Mouse (Mus musculus) layer of hippocampus, adult 8-10 months (tissue): ENCODE results near the gene Fbxo42. TPM values are rescaled to one million over a fixed set of nuclear protein-coding genes. Genes with fewer than 3 reads are reported as not detected.
A peak's percentile ranks its signal among the peaks of the same experiment; 100 is the strongest.

Experiments
- DNase-seq, 2 experiments: peaks; one replicate each; pipeline ENCODE4 v3.0.0; 2022; ENCODE audit warnings: low spot score in 2 of 2
- total RNA-seq, 4 experiments: library from RNA; stranded (reverse); gene quantifications; 2 replicates each; pipeline ENCODE4 v1.2.4; 2022

The Fbxo42 gene
- total RNA-seq, result 10 to 100 TPM; 22.3 to 24.1 (median 23.5) TPM

- DNase-seq, result peak; percentile 82 to 92
Measured at GRCm38 (mm10) chr4:141147112-141148008, at the start of gene Fbxo42. Gene Fbxo42, plus strand, starts transcription at chr4:141147913.

GRCm38 (mm10) chr4:141098935-141099334 lies 48.8 kb upstream of the Fbxo42 start:
- no peak for DNase-seq

- DNase-seq, result no peak
Measured at GRCm38 (mm10) chr4:141099956-141100355, 47.8 kb upstream of the Fbxo42 start.

- no peak for DNase-seq
Measured at GRCm38 (mm10) chr4:141101291-141101690, 46.4 kb upstream of the Fbxo42 start.

- no peak for DNase-seq
Measured at GRCm38 (mm10) chr4:141101855-141102254, 45.9 kb upstream of the Fbxo42 start.

- DNase-seq, result no peak
Measured at GRCm38 (mm10) chr4:141106526-141107183, 41.1 kb upstream of the Fbxo42 start.

GRCm38 (mm10) chr4:141108196-141108732 lies 39.4 kb upstream of the Fbxo42 start:
- no peak for DNase-seq

- DNase-seq, result no peak
Measured at GRCm38 (mm10) chr4:141113831-141114230, 33.9 kb upstream of the Fbxo42 start.

GRCm38 (mm10) chr4:141114521-141114981 lies 33.2 kb upstream of the Fbxo42 start:
- peak; percentile 51 to 60 for DNase-seq

GRCm38 (mm10) chr4:141115398-141115797 lies 32.3 kb upstream of the Fbxo42 start:
- DNase-seq, result no peak

- DNase-seq, result no peak
Measured at GRCm38 (mm10) chr4:141118691-141119090, 29.0 kb upstream of the Fbxo42 start.

GRCm38 (mm10) chr4:141120700-141121099 lies 27.0 kb upstream of the Fbxo42 start:
- DNase-seq, result peak in 1 of 2 experiments; percentile 65

- no peak for DNase-seq
Measured at GRCm38 (mm10) chr4:141122663-141123062, 25.1 kb upstream of the Fbxo42 start.

- DNase-seq, result no peak
Measured at GRCm38 (mm10) chr4:141123065-141123464, 24.6 kb upstream of the Fbxo42 start.

GRCm38 (mm10) chr4:141129190-141129710 lies 18.5 kb upstream of the Fbxo42 start:
- DNase-seq, result no peak

- peak; percentile 46 to 58 for DNase-seq
Measured at GRCm38 (mm10) chr4:141130704-141131342, 16.9 kb upstream of the Fbxo42 start.

- no peak for DNase-seq
Measured at GRCm38 (mm10) chr4:141131531-141132061, 16.1 kb upstream of the Fbxo42 start.

- DNase-seq, result no peak
Measured at GRCm38 (mm10) chr4:141132191-141132590, 15.5 kb upstream of the Fbxo42 start.

- no peak for DNase-seq
Measured at GRCm38 (mm10) chr4:141133227-141133626, 14.5 kb upstream of the Fbxo42 start.

GRCm38 (mm10) chr4:141134031-141134441 lies 13.7 kb upstream of the Fbxo42 start:
- DNase-seq, result peak in 1 of 2 experiments; percentile 59
